ENCODE assay signal across 8 mouse cellular contexts in genomic region chr2:127208452-127208769, GRCm38 (mm10). TPM values are rescaled to one million over a fixed set of nuclear protein-coding genes. Genes with fewer than 3 reads are reported as not detected.
DNase-seq lines count a peak whose midpoint lies in the region; ATAC-seq and TF ChIP-seq lines count a peak whose summit lies in the region.

No protein-coding gene starts in this region.

- no peak for ATAC-seq in kidney, embryonic 15.5 days (replicated peaks; ENCODE audit: low FRiP score)
- ATAC-seq in hindbrain, embryonic 14.5 days (ENCODE audit: low FRiP score) = no peak
- no peak; the same call in 1 of the 2 replicates for ATAC-seq in midbrain, embryonic 14.5 days (ENCODE audit: low FRiP score, low TSS enrichment)

- WGBS in kidney, embryonic 15.5 days = under 1% methylated on average over 17 of the region's 17 CpGs
- under 1% methylated on average over 17 of the region's 17 CpGs for WGBS in hindbrain, embryonic 14.5 days
- WGBS in midbrain, embryonic 14.5 days = 0% methylated on average over 17 of the region's 17 CpGs

- H3K27ac ChIP-seq in kidney, embryonic 15.5 days = peak overlapping the region; percentile 86
- H3K27ac ChIP-seq in cortical plate, adult 2 months (ENCODE audit: insufficient read depth, low read length) = no peak overlapping the region
- H3K27ac ChIP-seq in hindbrain, embryonic 14.5 days = peak overlapping the region; percentile 83
- peak overlapping the region; percentile 71 for H3K27ac ChIP-seq in midbrain, embryonic 14.5 days (replicated peaks; ENCODE audit: low read depth, low read length)

- TF ChIP-seq CTCF in cortical plate, adult 2 months (IDR thresholded peaks at IDR 0.05; ENCODE audit: extremely low read depth, insufficient read depth, low read length) = no peak

- no peak for DNase-seq in kidney, postnatal 4 days
- DNase-seq in hindbrain, embryonic 14.5 days (ENCODE audit: low spot score) = no peak
- no peak for DNase-seq in midbrain, embryonic 14.5 days
- no peak for DNase-seq in T-cell, adult 2 months (ENCODE audit: low spot score)
- DNase-seq in right cerebral cortex, postnatal 4 days = no peak
- DNase-seq in cerebellum, adult 18-20 months = no peak

- H3K4me2 ChIP-seq in kidney, embryonic 15.5 days = peak overlapping the region; percentile 78
- H3K4me2 ChIP-seq in hindbrain, embryonic 14.5 days (replicated peaks) = peak overlapping the region; percentile 92
- H3K4me2 ChIP-seq in midbrain, embryonic 14.5 days (ENCODE audit: low read length) = peak overlapping the region; percentile 80

- peak overlapping the region; percentile 76 for H3K9ac ChIP-seq in kidney, embryonic 15.5 days
- peak overlapping the region; percentile 87 for H3K9ac ChIP-seq in hindbrain, embryonic 14.5 days
- peak overlapping the region; percentile 66 for H3K9ac ChIP-seq in midbrain, embryonic 14.5 days (replicated peaks; ENCODE audit: low read length)

- peaks cover 18% of the 10 kb centered on the region for H3K4me1 ChIP-seq in kidney, embryonic 15.5 days
- peaks cover 2% of the 10 kb centered on the region; the same call in 1 of the 2 replicates for H3K4me1 ChIP-seq in cortical plate, adult 2 months (ENCODE audit: control insufficient read depth, insufficient read depth, low read length)
- peaks cover 12% of the 10 kb centered on the region; the same call in 1 of the 2 replicates for H3K4me1 ChIP-seq in hindbrain, embryonic 14.5 days (replicated peaks; ENCODE audit: control insufficient read depth, insufficient read depth, low read length)
- H3K4me1 ChIP-seq in midbrain, embryonic 14.5 days (ENCODE audit: control insufficient read depth, insufficient read depth, low read length) = peaks cover 9% of the 10 kb centered on the region

- H3K9me3 ChIP-seq in kidney, embryonic 15.5 days (replicated peaks) = no peaks in the 10 kb centered on the region
- no peaks in the 10 kb centered on the region for H3K9me3 ChIP-seq in hindbrain, embryonic 14.5 days (ENCODE audit: control insufficient read depth, low read length)
- H3K9me3 ChIP-seq in midbrain, embryonic 14.5 days (ENCODE audit: control insufficient read depth, low read length) = no peaks in the 10 kb centered on the region

- H3K36me3 ChIP-seq in kidney, embryonic 15.5 days = peaks cover 45% of the 10 kb centered on the region
- peaks cover 31% of the 10 kb centered on the region for H3K36me3 ChIP-seq in hindbrain, embryonic 14.5 days (replicated peaks; ENCODE audit: control insufficient read depth, insufficient read depth)
- H3K36me3 ChIP-seq in midbrain, embryonic 14.5 days (ENCODE audit: control insufficient read depth, insufficient read depth, low read length) = peaks cover 34% of the 10 kb centered on the region

- peak overlapping the region; percentile 88 for H3K4me3 ChIP-seq in kidney, embryonic 15.5 days (replicated peaks)
- peak overlapping the region; percentile 77 for H3K4me3 ChIP-seq in cortical plate, adult 2 months (ENCODE audit: insufficient read depth, low read length)
- H3K4me3 ChIP-seq in hindbrain, embryonic 14.5 days (replicated peaks; ENCODE audit: low read length) = peak overlapping the region; percentile 91
- peak overlapping the region; percentile 73 for H3K4me3 ChIP-seq in midbrain, embryonic 14.5 days (replicated peaks; ENCODE audit: low read depth, low read length)

- TF ChIP-seq POLR2A in cortical plate, adult 2 months (IDR thresholded peaks at IDR 0.05; ENCODE audit: extremely low read depth, insufficient read depth, low read length) = no peak

- no peaks in the 10 kb centered on the region for H3K27me3 ChIP-seq in kidney, embryonic 15.5 days
- no peaks in the 10 kb centered on the region for H3K27me3 ChIP-seq in hindbrain, embryonic 14.5 days (ENCODE audit: control insufficient read depth, insufficient read depth, low read length)
- H3K27me3 ChIP-seq in midbrain, embryonic 14.5 days (ENCODE audit: control insufficient read depth, insufficient read depth, low read length) = no peaks in the 10 kb centered on the region

RNA-seq across cellular contexts. Expression of gene Snrnp200, which starts 0.2 kb away (rescaled TPM):
- polyA plus RNA-seq in kidney, embryonic 15.5 days (2015; fragmentation: Nextera tagmentation; extraction: Ambion mirVana) = 53.7 and 64.1 TPM in 2 replicates
- polyA plus RNA-seq in cortical plate, adult 2 months (2012; rRNA removed) = 61.7 and 62.3 TPM in 2 replicates
- polyA plus RNA-seq in hindbrain, embryonic 14.5 days (2014; fragmentation: Nextera tagmentation; extraction: Ambion mirVana) = 59.6 and 60.2 TPM in 2 replicates
- polyA plus RNA-seq in midbrain, embryonic 14.5 days (2014; fragmentation: Nextera tagmentation; extraction: Ambion mirVana) = 59.6 and 75.8 TPM in 2 replicates

RNA-seq across cellular contexts. Expression of gene 1810024B03Rik, which starts 0.3 kb away (rescaled TPM):
- 2.0 and 2.7 TPM in 2 replicates for polyA plus RNA-seq in kidney, embryonic 15.5 days (2015; fragmentation: Nextera tagmentation; extraction: Ambion mirVana)
- 1.4 and 1.8 TPM in 2 replicates for polyA plus RNA-seq in cortical plate, adult 2 months (2012; rRNA removed)
- 1.2 TPM in 2 replicates for polyA plus RNA-seq in hindbrain, embryonic 14.5 days (2014; fragmentation: Nextera tagmentation; extraction: Ambion mirVana)
- 1.2 and 1.3 TPM in 2 replicates for polyA plus RNA-seq in midbrain, embryonic 14.5 days (2014; fragmentation: Nextera tagmentation; extraction: Ambion mirVana)

RNA-seq across cellular contexts. Expression of gene Ciao1, which starts 39.2 kb away (rescaled TPM):
- polyA plus RNA-seq in kidney, embryonic 15.5 days (2015; fragmentation: Nextera tagmentation; extraction: Ambion mirVana) = 66.8 and 70.8 TPM in 2 replicates
- polyA plus RNA-seq in cortical plate, adult 2 months (2012; rRNA removed) = 72.2 and 79.1 TPM in 2 replicates
- 54.6 and 58.5 TPM in 2 replicates for polyA plus RNA-seq in hindbrain, embryonic 14.5 days (2014; fragmentation: Nextera tagmentation; extraction: Ambion mirVana)
- 50.4 and 56.4 TPM in 2 replicates for polyA plus RNA-seq in midbrain, embryonic 14.5 days (2014; fragmentation: Nextera tagmentation; extraction: Ambion mirVana)

RNA-seq across cellular contexts. Expression of gene Tmem127, which starts 39.3 kb away (rescaled TPM):
- 29.0 and 29.3 TPM in 2 replicates for polyA plus RNA-seq in kidney, embryonic 15.5 days (2015; fragmentation: Nextera tagmentation; extraction: Ambion mirVana)
- 65.2 and 70.5 TPM in 2 replicates for polyA plus RNA-seq in cortical plate, adult 2 months (2012; rRNA removed)
- 43.0 and 47.3 TPM in 2 replicates for polyA plus RNA-seq in hindbrain, embryonic 14.5 days (2014; fragmentation: Nextera tagmentation; extraction: Ambion mirVana)
- 35.0 and 35.4 TPM in 2 replicates for polyA plus RNA-seq in midbrain, embryonic 14.5 days (2014; fragmentation: Nextera tagmentation; extraction: Ambion mirVana)
